Mouse (Mus musculus) megakaryocyte, embryonic 14.5 days (primary cell): ENCODE measurements at regions not wholly inside any gene's neighbourhood (a gene's known extent, or its start where the extent isn't known, plus 50 kb on each side); places are given as distances from the start of the nearest gene placed in this dataset.

Experiments used
- FLI1 ChIP-seq: IDR thresholded peaks from 2 replicates; pipeline ENCODE4 v1.6.1; 2012; ENCODE audit warnings: low read length, inconsistent platforms, mixed read lengths
- GATA1 ChIP-seq: IDR thresholded peaks from 3 replicates; pipeline ENCODE4 v1.6.1; 2012; ENCODE audit warnings: mixed read lengths, low read length, inconsistent platforms, borderline replicate concordance

DNA sequence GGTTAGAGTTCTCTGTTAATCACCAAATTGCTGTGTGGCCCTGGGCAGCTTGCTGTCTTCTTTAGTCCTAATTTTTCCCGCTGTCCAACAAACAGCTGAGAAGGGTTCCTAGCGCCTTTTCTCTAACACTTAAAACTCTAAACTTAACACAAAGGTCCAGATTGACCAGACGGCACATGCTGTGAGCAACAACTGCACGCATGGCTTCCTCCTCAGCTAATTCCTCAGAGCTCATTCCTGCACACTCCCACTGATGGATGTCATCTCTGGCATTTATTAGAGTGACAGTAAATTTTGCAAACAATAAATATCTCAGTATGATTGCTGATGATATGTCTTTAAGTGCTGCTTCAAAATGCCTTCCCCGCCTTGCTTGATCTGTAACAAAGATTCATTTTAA, 2007.5 kb upstream of the Lrrc6 start:
- TF ChIP-seq GATA1 (no peak), FLI1 (no peak)
